Mouse (Mus musculus) erythroblast, embryonic 14.5 days (primary cell): ENCODE measurements around the gene Hist2h2bb. TPM values are rescaled to one million over a fixed set of nuclear protein-coding genes. Genes with fewer than 3 reads are reported as not detected.
"Not testable (repeated sequence)": the region's sequence is repeated elsewhere in the genome, so short reads cannot be mapped to it uniquely, and the experiment has no call there.

ENCODE experiments used
- H3K27me3 ChIP-seq: 2 replicates; pipeline ENCODE4 v1.6.1; 2012; ENCODE audit warnings: inconsistent platforms; ENCODE audit not compliant: control insufficient read depth
- H3K36me3 ChIP-seq: 2 replicates; pipeline ENCODE4 v1.6.1; 2012; ENCODE audit warnings: mild to moderate bottlenecking, inconsistent platforms; ENCODE audit not compliant: control insufficient read depth
- H3K4me1 ChIP-seq: 2 replicates; pipeline ENCODE4 v1.6.1; 2012; ENCODE audit warnings: inconsistent platforms; ENCODE audit not compliant: control insufficient read depth
- H3K4me3 ChIP-seq: replicated peaks from 2 replicates; pipeline ENCODE3; 2012; ENCODE audit warnings: moderate library complexity, mild to moderate bottlenecking, inconsistent platforms
- H3K9me3 ChIP-seq: 2 replicates; pipeline ENCODE4 v1.6.1; 2012; ENCODE audit warnings: low read length, inconsistent platforms, mixed read lengths; ENCODE audit not compliant: control insufficient read depth
- GATA1 ChIP-seq: IDR thresholded peaks from 2 replicates; pipeline ENCODE4 v1.6.1; 2012; ENCODE audit warnings: low read length, inconsistent platforms, mixed read lengths
- TAL1 ChIP-seq: IDR thresholded peaks from 3 replicates; pipeline ENCODE4 v1.6.1; 2012; ENCODE audit warnings: low read length, inconsistent platforms, mixed read lengths
- polyA plus RNA-seq: library from polyadenylated mRNA; stranded (reverse); fragments of >175 nt; gene quantifications from 2 replicates; pipeline ENCODE4 v1.2.3, GENCODE M21; 2012

Hist2h2bb gene
- polyA plus RNA-seq, 1 experiment, result 1.4 TPM

GRCm38 (mm10) chr3:96263558-96264403 lies 5.8 kb upstream of the Hist2h2bb start:
- no peaks in the 10 kb centered on the region for H3K27me3 ChIP-seq
- no peak for TF ChIP-seq TAL1
- no peak for TF ChIP-seq GATA1
- no peaks in the 10 kb centered on the region for H3K9me3 ChIP-seq
- peaks cover 77% of the 10 kb centered on the region for H3K4me1 ChIP-seq
- peaks cover 18% of the 10 kb centered on the region for H3K36me3 ChIP-seq
- H3K4me3 ChIP-seq, result peak overlapping the region; percentile 76

GRCm38 (mm10) chr3:96264404-96264949 lies 5.1 kb upstream of the Hist2h2bb start:
- no peak for TF ChIP-seq GATA1
- no peak for TF ChIP-seq TAL1
- Histone ChIP-seq H3K36me3 (peaks cover 18% of the 10 kb centered on the region), H3K4me1 (peaks cover 79% of the 10 kb centered on the region), H3K9me3 (no peaks in the 10 kb centered on the region), H3K27me3 (no peaks in the 10 kb centered on the region), H3K4me3 (peak overlapping the region; percentile 76)

- Histone ChIP-seq H3K27me3 (no peaks in the 10 kb centered on the region), H3K36me3 (peaks cover 18% of the 10 kb centered on the region), H3K4me1 (peaks cover 75% of the 10 kb centered on the region), H3K4me3 (peak overlapping the region; percentile 18), H3K9me3 (no peaks in the 10 kb centered on the region)
- TF ChIP-seq TAL1 (peak; percentile 49; the same call in 2 of the 3 replicates), GATA1 (peak; percentile 36; the same call in 1 of the 2 replicates)
These were observed 3.3 kb upstream of the Hist2h2bb start for GRCm38 (mm10) chr3:96266132-96266710.

GRCm38 (mm10) chr3:96267541-96267940 lies 2.0 kb upstream of the Hist2h2bb start:
- H3K36me3 ChIP-seq, result peaks cover 18% of the 10 kb centered on the region
- H3K9me3 ChIP-seq, result no peaks in the 10 kb centered on the region
- H3K4me1 ChIP-seq, result peaks cover 62% of the 10 kb centered on the region
- TF ChIP-seq TAL1, result no peak
- TF ChIP-seq GATA1, result no peak
- no peaks in the 10 kb centered on the region for H3K27me3 ChIP-seq
- peak overlapping the region; percentile 70 for H3K4me3 ChIP-seq

GRCm38 (mm10) chr3:96268051-96268775 lies 1.3 kb upstream of the Hist2h2bb start, which contains the start of gene Hist2h3b:
TSS of gene Hist2h3b (plus strand) at chr3:96268654.
- peak within 1 kb of the TSS; percentile 70 for H3K4me3 ChIP-seq
- H3K36me3 ChIP-seq, result peaks cover 18% of the 10 kb centered on the region
- H3K27me3 ChIP-seq, result no peaks in the 10 kb centered on the region
- H3K9me3 ChIP-seq, result no peaks in the 10 kb centered on the region
- H3K4me1 ChIP-seq, result peaks cover 56% of the 10 kb centered on the region
- TF ChIP-seq TAL1 (no peak), GATA1 (no peak)

GRCm38 (mm10) chr3:96268776-96269378 lies 675 bp upstream of the Hist2h2bb start:
- peaks cover 56% of the 10 kb centered on the region for H3K4me1 ChIP-seq
- not testable (repeated sequence) for H3K9me3 ChIP-seq, H3K27me3 ChIP-seq
- H3K36me3 ChIP-seq, result peaks cover 18% of the 10 kb centered on the region
- peak overlapping the region; percentile 70 for H3K4me3 ChIP-seq

- peak overlapping the region; percentile 66 for H3K4me3 ChIP-seq
- H3K4me1 ChIP-seq, result peaks cover 46% of the 10 kb centered on the region
- H3K27me3 ChIP-seq, result no peaks in the 10 kb centered on the region
- peaks cover 7% of the 10 kb centered on the region for H3K36me3 ChIP-seq
- no peaks in the 10 kb centered on the region for H3K9me3 ChIP-seq
- TF ChIP-seq GATA1 (no peak), TAL1 (no peak)
These were observed 4.3 kb downstream of the Hist2h2bb start for GRCm38 (mm10) chr3:96273591-96274465.

GRCm38 (mm10) chr3:96277428-96277799 lies 7.9 kb downstream of the Hist2h2bb start:
- Histone ChIP-seq H3K27me3 (no peaks in the 10 kb centered on the region), H3K36me3 (peaks cover 7% of the 10 kb centered on the region), H3K4me1 (peaks cover 39% of the 10 kb centered on the region), H3K9me3 (no peaks in the 10 kb centered on the region), H3K4me3 (peak overlapping the region; percentile 82)
- TF ChIP-seq GATA1, result no peak
- TF ChIP-seq TAL1, result no peak
